ENCODE assay signal across 9 mouse cellular contexts in the genomic region with DNA sequence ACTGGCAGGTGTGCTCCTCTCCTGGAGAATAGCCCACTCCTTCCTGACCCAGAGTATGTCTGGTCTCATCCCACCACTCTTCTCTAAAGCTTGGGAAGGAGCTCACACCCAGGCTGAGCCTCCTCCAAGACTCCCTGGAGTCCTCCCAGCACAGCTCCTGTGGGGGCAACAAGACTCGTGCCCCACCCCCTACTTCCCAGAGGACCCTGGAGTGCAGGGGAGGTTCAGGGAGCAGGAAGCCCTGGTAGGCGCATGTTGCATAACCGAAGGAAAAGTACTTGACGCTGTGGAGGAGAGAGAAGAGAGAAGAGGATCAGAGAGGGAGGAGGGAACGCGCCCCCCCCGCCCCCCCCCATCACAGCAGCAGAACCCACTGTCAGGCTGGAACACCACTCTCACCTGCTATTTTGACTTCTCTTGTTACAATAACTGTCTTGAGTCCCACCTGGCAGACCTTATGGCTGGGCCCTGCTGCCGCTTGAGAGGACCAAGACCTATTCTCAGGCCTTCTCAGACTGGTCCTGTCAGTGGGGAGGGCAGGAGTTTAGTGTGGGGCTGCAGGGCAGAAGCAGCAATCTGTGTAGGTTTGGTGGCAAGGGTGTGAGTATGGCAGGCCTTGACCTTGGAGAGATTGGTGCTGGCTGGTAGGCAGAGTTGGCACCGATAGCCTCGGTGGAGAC. TPM values are rescaled to one million over a fixed set of nuclear protein-coding genes. Genes with fewer than 3 reads are reported as not detected.
DNase-seq lines count a peak whose midpoint lies in the region; ATAC-seq and TF ChIP-seq lines count a peak whose summit lies in the region.
"Had no signal": no experiment of that assay in that cellular context is flagged by ENCODE, and none has a peak within 500 bp of the region (broad histone marks: within the 10 kb centered on the region; RNA-seq: fewer than 3 reads in every experiment).

No protein-coding gene starts in this region.

- no peak for TF ChIP-seq POLR2A in heart, adult 2 months (IDR thresholded peaks at IDR 0.05; ENCODE audit: insufficient read depth, low read depth, low read length)
- TF ChIP-seq POLR2A in MEL (IDR thresholded peaks at IDR 0.05; ENCODE audit: control insufficient read depth in 1 of 2, insufficient read depth in 1 of 2, low read depth in 1 of 2, low read length in 2 of 2, poor library complexity in 1 of 2) = no peak

- H3K4me3 ChIP-seq in heart, adult 2 months = no peak overlapping the region
- H3K4me3 ChIP-seq in MEL (ENCODE audit: control insufficient read depth in 1 of 2, insufficient read depth in 1 of 2, low read depth in 2 of 2, low read length in 2 of 2) = no peak overlapping the region
- no peak overlapping the region for H3K4me3 ChIP-seq in hindbrain, embryonic 11.5 days (ENCODE audit: low read depth, low read length)

- 0 out of 2 replicates have a peak, but pooled peaks have one; percentile 23 for ATAC-seq in hindbrain, embryonic 11.5 days (ENCODE audit: low FRiP score)

- H3K36me3 ChIP-seq in heart, adult 2 months (ENCODE audit: control insufficient read depth, insufficient read depth, low read length) = no peaks in the 10 kb centered on the region
- H3K36me3 ChIP-seq in MEL (ENCODE audit: control insufficient read depth in 1 of 2, insufficient read depth in 2 of 2, low read length in 2 of 2) = no peaks in the 10 kb centered on the region
- H3K36me3 ChIP-seq in hindbrain, embryonic 11.5 days (ENCODE audit: control insufficient read depth, insufficient read depth, low read length) = no peaks in the 10 kb centered on the region

- no peaks in the 10 kb centered on the region for H3K27me3 ChIP-seq in heart, adult 2 months (ENCODE audit: control insufficient read depth, insufficient read depth, low read length)
- H3K27me3 ChIP-seq in MEL (ENCODE audit: control insufficient read depth in 1 of 2, insufficient read depth in 2 of 2, low read length in 2 of 2) = no peaks in the 10 kb centered on the region
- H3K27me3 ChIP-seq in hindbrain, embryonic 11.5 days (ENCODE audit: control insufficient read depth, insufficient read depth, low read length) = no peaks in the 10 kb centered on the region

- peak overlapping the region; percentile 6; the same call in 1 of the 2 replicates for H3K27ac ChIP-seq in heart, adult 2 months
- H3K27ac ChIP-seq in MEL (ENCODE audit: control insufficient read depth, low read depth, low read length) = no peak overlapping the region
- H3K27ac ChIP-seq in hindbrain, embryonic 11.5 days (ENCODE audit: low read depth, low read length) = no peak overlapping the region
- H3K27ac ChIP-seq: macrophage had no signal

- intact Hi-C loops in heart, adult 2 months (cut with DNase I) = loop anchor here (1.0 to 5.0 kb wide), 4 partner anchors 48 to 488 kb away; a partner anchor contains a TSS

- H3K79me2 ChIP-seq in heart, adult 2 months (replicated peaks; ENCODE audit: control insufficient read depth, insufficient read depth, low read length) = no peaks in the 10 kb centered on the region
- no peaks in the 10 kb centered on the region for H3K79me2 ChIP-seq in MEL (ENCODE audit: control insufficient read depth, insufficient read depth, low read length, poor library complexity)

- WGBS in heart, adult 2 months = 53% methylated on average over 10 of the region's 10 CpGs
- 62% methylated on average over 10 of the region's 10 CpGs for WGBS in hindbrain, embryonic 11.5 days

- H3K4me1 ChIP-seq in heart, adult 2 months (ENCODE audit: control insufficient read depth, insufficient read depth, low read length) = peaks cover 12% of the 10 kb centered on the region
- peaks cover 0 to 3% of the 10 kb centered on the region in 2 experiments; a peak in 1 of 4 replicates for H3K4me1 ChIP-seq in MEL (ENCODE audit: control insufficient read depth in 1 of 2, insufficient read depth in 2 of 2, low read length in 2 of 2)
- H3K4me1 ChIP-seq in hindbrain, embryonic 11.5 days (replicated peaks; ENCODE audit: control insufficient read depth, insufficient read depth, low read length) = peaks cover 18% of the 10 kb centered on the region

- DNase-seq in heart, adult 2 months = no peak
- no peak for DNase-seq in heart, adult 18-20 months
- no peak for DNase-seq in MEL (ENCODE audit: low read depth, low spot score)
- no peak for DNase-seq in hindbrain, embryonic 11.5 days (ENCODE audit: low spot score)
- DNase-seq in lung, postnatal 14 days = peak; percentile 45
- DNase-seq in urinary bladder, postnatal 10 days (ENCODE audit: low spot score) = no peak
- no peak for DNase-seq in cerebellum, adult 18-20 months
- no peak for DNase-seq in urinary bladder, postnatal 36 days (ENCODE audit: low spot score in 2 of 2)

- no peak for TF ChIP-seq RAD21 in MEL (IDR thresholded peaks at IDR 0.05; ENCODE audit: low read depth, low read length)

- H3K4me2 ChIP-seq in hindbrain, embryonic 11.5 days (replicated peaks; ENCODE audit: low read depth, low read length) = peak overlapping the region; percentile 17; the same call in 1 of the 2 replicates

- no peaks in the 10 kb centered on the region for H3K9me3 ChIP-seq in MEL (replicated peaks; ENCODE audit: insufficient read depth, low read length)
- no peaks in the 10 kb centered on the region for H3K9me3 ChIP-seq in hindbrain, embryonic 11.5 days (ENCODE audit: control insufficient read depth, low read length)

- TF ChIP-seq CTCF in heart, adult 2 months (IDR thresholded peaks at IDR 0.05) = no peak
- no peak for TF ChIP-seq CTCF in MEL (IDR thresholded peaks at IDR 0.05 in 2 of 3, conservative IDR thresholded peaks at IDR 0.05 in 1 of 3; ENCODE audit: control insufficient read depth in 1 of 3, insufficient read depth in 1 of 3, low read depth in 2 of 3, low read length in 3 of 3, poor library complexity in 1 of 3, severe bottlenecking in 1 of 3)

- TF ChIP-seq EP300 in heart, adult 2 months (IDR thresholded peaks at IDR 0.05; ENCODE audit: insufficient read depth, low read depth, low read length) = no peak
- TF ChIP-seq EP300 in MEL (IDR thresholded peaks at IDR 0.05; ENCODE audit: low read depth in 1 of 2, low read length in 2 of 2) = no peak

- peak overlapping the region; percentile 50 for H3K9ac ChIP-seq in heart, adult 2 months (ENCODE audit: low read depth, low read length)
- no peak overlapping the region for H3K9ac ChIP-seq in MEL (ENCODE audit: control insufficient read depth, low read depth, low read length, poor library complexity, severe bottlenecking)
- H3K9ac ChIP-seq in hindbrain, embryonic 11.5 days (ENCODE audit: low read depth, low read length) = peak overlapping the region; percentile 27; the same call in 1 of the 2 replicates

TF ChIP-seq in MEL, 35 proteins besides CTCF, POLR2A, EP300 and RAD21:
- 0 out of 2 replicates have a peak, but pooled peaks have one; percentile 17 for TF ChIP-seq MAZ (IDR thresholded peaks at IDR 0.05; ENCODE audit: low read depth, low read length)
- no peak for TF ChIP-seq USF1 (IDR thresholded peaks at IDR 0.05; ENCODE audit: low read depth, low read length)
- no peak for TF ChIP-seq NRF1 (IDR thresholded peaks at IDR 0.05; ENCODE audit: insufficient read depth, low read depth, low read length, poor library complexity, severe bottlenecking)

RNA-seq across cellular contexts. Expression of a gene that starts 48.2 kb away (rescaled TPM):
- 10 to 100 TPM in 1 of 2 experiments, 1 to 10 TPM in 1; 5.8 to 10.3 TPM for total RNA-seq in heart, adult 2 months (2021)
- 10.5 and 10.9 TPM in 2 replicates for polyA plus RNA-seq in heart, adult 2 months (2012; rRNA removed)
- total RNA-seq in heart, adult 18-20 months (2021) = 10 to 100 TPM in 1 of 2 experiments, 1 to 10 TPM in 1; 6.5 to 10.7 TPM
- 31.3 and 32.8 TPM in 2 replicates for total RNA-seq in MEL (2012; rRNA removed)
- 10 to 100 TPM in 1 of 2 experiments, not detected in 1; 27.5 TPM for polyA plus RNA-seq in MEL (2012; ENCODE audit: insufficient read depth in 1 of 2, insufficient read length in 2 of 2, low read depth in 1 of 2, low replicate concordance in 2 of 2, missing spikeins in 1 of 2)
- polyA plus RNA-seq in hindbrain, embryonic 11.5 days (2014; fragmentation: Nextera tagmentation; extraction: Ambion mirVana) = 10.1 and 11.5 TPM in 2 replicates

RNA-seq across cellular contexts. Expression of a gene that starts 56.2 kb away (rescaled TPM):
- total RNA-seq in heart, adult 2 months (2021) = 1 to 10 TPM; 3.6 to 4.7 TPM
- 10.3 and 12.1 TPM in 2 replicates for polyA plus RNA-seq in heart, adult 2 months (2012; rRNA removed)
- total RNA-seq in heart, adult 18-20 months (2021) = 1 to 10 TPM; 3.8 to 4.3 TPM
- 0.04 TPM in 1 of 2 replicates, not detected in the other for total RNA-seq in MEL (2012; rRNA removed)
- polyA plus RNA-seq in MEL (2012; ENCODE audit: insufficient read depth in 1 of 2, insufficient read length in 2 of 2, low read depth in 1 of 2, low replicate concordance in 2 of 2, missing spikeins in 1 of 2) = not detected
- polyA plus RNA-seq in hindbrain, embryonic 11.5 days (2014; fragmentation: Nextera tagmentation; extraction: Ambion mirVana) = 1.9 TPM in 2 replicates
